Mouse (Mus musculus): ENCODE measurements around the gene Cald1. TPM values are rescaled to one million over a fixed set of nuclear protein-coding genes. Genes with fewer than 3 reads are reported as not detected.
A peak's percentile ranks its signal among the peaks of the same experiment; 100 is the strongest.

Gene Cald1
- polyA plus RNA-seq, 1 experiment = 33.9 TPM

- H3K27ac ChIP-seq (ENCODE audit: insufficient read depth, low read length) = no peak overlapping the region
- no peaks in the 10 kb centered on the region for H3K27me3 ChIP-seq (ENCODE audit: control insufficient read depth, insufficient read depth, low read length)
- WGBS = 90% methylated on average over 13 of the region's 13 CpGs
- no peak for TF ChIP-seq POLR2A (IDR thresholded peaks at IDR 0.05; ENCODE audit: borderline replicate concordance, insufficient read depth, low read length)
- no peak for TF ChIP-seq CTCF (IDR thresholded peaks at IDR 0.05; ENCODE audit: borderline replicate concordance, insufficient read depth, low read depth, low read length)
- H3K4me1 ChIP-seq (ENCODE audit: control insufficient read depth, insufficient read depth, low read length) = no peaks in the 10 kb centered on the region
- no peak for DNase-seq
- H3K4me3 ChIP-seq (replicated peaks; ENCODE audit: insufficient read depth, low read depth, low read length) = no peak overlapping the region
Observed at GRCm38 (mm10) chr6:34734940-34735695, 136.8 kb downstream of the Cald1 start.

GRCm38 (mm10) chr6:34736934-34737333 is 138.6 kb downstream of the Cald1 start:
- Histone ChIP-seq H3K27ac (ENCODE audit: insufficient read depth, low read length) (no peak overlapping the region), H3K4me3 (replicated peaks; ENCODE audit: insufficient read depth, low read depth, low read length) (no peak overlapping the region), H3K4me1 (ENCODE audit: control insufficient read depth, insufficient read depth, low read length) (no peaks in the 10 kb centered on the region), H3K27me3 (ENCODE audit: control insufficient read depth, insufficient read depth, low read length) (no peaks in the 10 kb centered on the region)
- TF ChIP-seq CTCF (IDR thresholded peaks at IDR 0.05; ENCODE audit: borderline replicate concordance, insufficient read depth, low read depth, low read length) (no peak), POLR2A (IDR thresholded peaks at IDR 0.05; ENCODE audit: borderline replicate concordance, insufficient read depth, low read length) (no peak)
- 66% methylated on average over 2 of the region's 2 CpGs for WGBS
- no peak for DNase-seq

- no peak overlapping the region for H3K27ac ChIP-seq (ENCODE audit: insufficient read depth, low read length)
- 81% methylated on average over 4 of the region's 4 CpGs for WGBS
Observed at GRCm38 (mm10) chr6:34743946-34744345, 145.6 kb downstream of the Cald1 start.

GRCm38 (mm10) chr6:34747846-34748245 is 149.5 kb downstream of the Cald1 start:
- no peaks in the 10 kb centered on the region for H3K27me3 ChIP-seq (ENCODE audit: control insufficient read depth, insufficient read depth, low read length)
- H3K4me1 ChIP-seq (ENCODE audit: control insufficient read depth, insufficient read depth, low read length) = no peaks in the 10 kb centered on the region
- DNase-seq = no peak
- H3K4me3 ChIP-seq (replicated peaks; ENCODE audit: insufficient read depth, low read depth, low read length) = no peak overlapping the region
- 72% methylated on average over 6 of the region's 6 CpGs for WGBS
- no peak overlapping the region for H3K27ac ChIP-seq (ENCODE audit: insufficient read depth, low read length)
- no peak for TF ChIP-seq CTCF (IDR thresholded peaks at IDR 0.05; ENCODE audit: borderline replicate concordance, insufficient read depth, low read depth, low read length)
- TF ChIP-seq POLR2A (IDR thresholded peaks at IDR 0.05; ENCODE audit: borderline replicate concordance, insufficient read depth, low read length) = no peak

More at GRCm38 (mm10) chr6:34743946-34744345, 145.6 kb downstream of the Cald1 start:
- TF ChIP-seq CTCF (IDR thresholded peaks at IDR 0.05; ENCODE audit: borderline replicate concordance, insufficient read depth, low read depth, low read length) = no peak
- H3K27me3 ChIP-seq (ENCODE audit: control insufficient read depth, insufficient read depth, low read length) = no peaks in the 10 kb centered on the region
- no peaks in the 10 kb centered on the region for H3K4me1 ChIP-seq (ENCODE audit: control insufficient read depth, insufficient read depth, low read length)
- no peak for DNase-seq
- H3K4me3 ChIP-seq (replicated peaks; ENCODE audit: insufficient read depth, low read depth, low read length) = no peak overlapping the region

- Histone ChIP-seq H3K27me3 (ENCODE audit: control insufficient read depth, insufficient read depth, low read length) (no peaks in the 10 kb centered on the region), H3K27ac (ENCODE audit: insufficient read depth, low read length) (no peak overlapping the region), H3K4me3 (replicated peaks; ENCODE audit: insufficient read depth, low read depth, low read length) (no peak overlapping the region), H3K4me1 (ENCODE audit: control insufficient read depth, insufficient read depth, low read length) (no peaks in the 10 kb centered on the region)
- WGBS = 94% methylated on average over 11 of the region's 11 CpGs
- DNase-seq = no peak
- no peak for TF ChIP-seq POLR2A (IDR thresholded peaks at IDR 0.05; ENCODE audit: borderline replicate concordance, insufficient read depth, low read length)
Observed at GRCm38 (mm10) chr6:34748566-34748965, 150.3 kb downstream of the Cald1 start.

- H3K4me1 ChIP-seq (ENCODE audit: control insufficient read depth, insufficient read depth, low read length) = no peaks in the 10 kb centered on the region
- WGBS = 86% methylated on average over 6 of the region's 6 CpGs
- no peaks in the 10 kb centered on the region for H3K27me3 ChIP-seq (ENCODE audit: control insufficient read depth, insufficient read depth, low read length)
Observed at GRCm38 (mm10) chr6:34749526-34749925, 151.2 kb downstream of the Cald1 start.

GRCm38 (mm10) chr6:34750487-34751120 is 152.3 kb downstream of the Cald1 start:
- peak in 1 of 2 experiments; percentile 4 for DNase-seq
- Histone ChIP-seq H3K4me3 (replicated peaks; ENCODE audit: insufficient read depth, low read depth, low read length) (no peak overlapping the region), H3K27ac (ENCODE audit: insufficient read depth, low read length) (no peak overlapping the region), H3K4me1 (ENCODE audit: control insufficient read depth, insufficient read depth, low read length) (no peaks in the 10 kb centered on the region), H3K27me3 (ENCODE audit: control insufficient read depth, insufficient read depth, low read length) (no peaks in the 10 kb centered on the region)
- TF ChIP-seq CTCF (IDR thresholded peaks at IDR 0.05; ENCODE audit: borderline replicate concordance, insufficient read depth, low read depth, low read length) = no peak
- TF ChIP-seq POLR2A (IDR thresholded peaks at IDR 0.05; ENCODE audit: borderline replicate concordance, insufficient read depth, low read length) = no peak
- WGBS = 51% methylated on average over 7 of the region's 7 CpGs

More at GRCm38 (mm10) chr6:34749526-34749925, 151.2 kb downstream of the Cald1 start:
- no peak overlapping the region for H3K4me3 ChIP-seq (replicated peaks; ENCODE audit: insufficient read depth, low read depth, low read length)
- DNase-seq = no peak
- no peak overlapping the region for H3K27ac ChIP-seq (ENCODE audit: insufficient read depth, low read length)
- TF ChIP-seq CTCF (IDR thresholded peaks at IDR 0.05; ENCODE audit: borderline replicate concordance, insufficient read depth, low read depth, low read length) = no peak

- H3K4me3 ChIP-seq (replicated peaks; ENCODE audit: insufficient read depth, low read depth, low read length) = no peak overlapping the region
- no peak for DNase-seq
- no peak overlapping the region for H3K27ac ChIP-seq (ENCODE audit: insufficient read depth, low read length)
- no peaks in the 10 kb centered on the region for H3K4me1 ChIP-seq (ENCODE audit: control insufficient read depth, insufficient read depth, low read length)
- no peaks in the 10 kb centered on the region for H3K27me3 ChIP-seq (ENCODE audit: control insufficient read depth, insufficient read depth, low read length)
- TF ChIP-seq CTCF (IDR thresholded peaks at IDR 0.05; ENCODE audit: borderline replicate concordance, insufficient read depth, low read depth, low read length) = no peak
- TF ChIP-seq POLR2A (IDR thresholded peaks at IDR 0.05; ENCODE audit: borderline replicate concordance, insufficient read depth, low read length) = no peak
Observed at GRCm38 (mm10) chr6:34751625-34752024, 153.3 kb downstream of the Cald1 start.

Data from cerebellum, adult 2 months (tissue).